Mouse (Mus musculus) stomach, embryonic 15.5 days (tissue): ENCODE measurements around the gene Zfx. TPM values are rescaled to one million over a fixed set of nuclear protein-coding genes. Genes with fewer than 3 reads are reported as not detected.

Source experiments
- ATAC-seq: fragments of 200-750 bp; cut with Nextera tagmentation; 2 replicates; pipeline ENCODE4 v1.8.0; 2017; ENCODE audit warnings: low read depth, moderate number of reproducible peaks, moderate TSS enrichment; ENCODE audit not compliant: insufficient read depth, low FRiP score
- H3K27ac ChIP-seq: fragments of 300-500 bp; sonication (generic); 2 replicates; pipeline ENCODE4 v1.5.1; 2015; ENCODE audit warnings: mild to moderate bottlenecking, inconsistent platforms
- H3K27me3 ChIP-seq: fragments of 300-500 bp; sonication (generic); replicated peaks from 2 replicates; pipeline ENCODE4 v1.6.1; 2015; ENCODE audit warnings: inconsistent platforms
- H3K36me3 ChIP-seq: fragments of 300-500 bp; sonication (generic); 2 replicates; pipeline ENCODE4 v1.6.1; 2015; ENCODE audit warnings: inconsistent platforms
- H3K4me1 ChIP-seq: fragments of 300-500 bp; sonication (generic); 2 replicates; pipeline ENCODE4 v1.6.1; 2015; ENCODE audit warnings: inconsistent platforms
- H3K4me2 ChIP-seq: fragments of 300-500 bp; sonication (generic); 2 replicates; pipeline ENCODE4 v1.6.1; 2015; ENCODE audit warnings: mild to moderate bottlenecking, inconsistent platforms
- H3K4me3 ChIP-seq: fragments of 300-500 bp; sonication (generic); replicated peaks from 2 replicates; pipeline ENCODE4 v1.5.1; 2015; ENCODE audit warnings: inconsistent platforms
- H3K9ac ChIP-seq: fragments of 300-500 bp; sonication (generic); 2 replicates; pipeline ENCODE4 v1.6.1; 2015; ENCODE audit warnings: inconsistent platforms
- H3K9me3 ChIP-seq: fragments of 300-500 bp; sonication (generic); 2 replicates; pipeline ENCODE4 v1.6.1; 2016; ENCODE audit warnings: inconsistent platforms
- WGBS: fragments of 180-500 bp; shearing (Covaris S2); methylation state at CpG from one replicate; pipeline ENCODE4 v1.1.7; 2015; 5-methylcytosine and 5-hydroxymethylcytosine counted together
- polyA plus RNA-seq: library from polyadenylated mRNA; unstranded; fragments of >200 nt; fragmentation: Nextera tagmentation; extraction: Ambion mirVana; gene quantifications from 2 replicates; pipeline ENCODE4 v1.2.1, GENCODE M21; 2015

The Zfx gene
- polyA plus RNA-seq, 1 experiment from 2014 or later, result 31.0 TPM

DNA sequence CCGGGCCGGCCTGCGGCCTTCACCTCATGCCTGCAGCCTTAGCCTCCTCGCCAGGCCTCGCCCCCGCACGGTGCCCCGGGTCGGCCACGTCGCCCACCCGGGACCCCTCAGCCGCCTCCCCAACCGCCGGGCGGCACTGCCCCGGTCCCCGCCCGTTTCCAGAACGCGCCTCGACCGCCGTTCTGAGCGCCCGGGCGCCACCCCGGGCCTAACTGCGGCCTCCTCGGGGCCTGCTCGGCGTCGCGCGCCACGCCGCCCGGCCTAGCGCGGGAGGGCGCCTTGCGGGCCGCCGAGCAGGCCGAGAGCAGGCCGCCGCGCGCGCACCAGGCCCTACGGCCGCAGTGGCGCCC, 818 bp downstream of the Zfx start:
- Histone ChIP-seq H3K4me1 (no peaks in the 10 kb centered on the region), H3K27ac (peak overlapping the region; percentile 98), H3K27me3 (0 out of 2 replicates have a peak, but pooled peaks cover 2% of the 10 kb centered on the region), H3K4me2 (peak overlapping the region; percentile 45; the same call in 1 of the 2 replicates), H3K9me3 (no peaks in the 10 kb centered on the region), H3K9ac (peak overlapping the region; percentile 78), H3K36me3 (no peaks in the 10 kb centered on the region), H3K4me3 (peak overlapping the region; percentile 57)
- peak; percentile 52 for ATAC-seq
- WGBS, result 15% methylated on average over 40 of the region's 53 CpGs

- Histone ChIP-seq H3K9me3 (no peaks in the 10 kb centered on the region), H3K27me3 (0 out of 2 replicates have a peak, but pooled peaks cover 2% of the 10 kb centered on the region), H3K4me3 (peak overlapping the region; percentile 57), H3K4me2 (peak overlapping the region; percentile 61), H3K4me1 (no peaks in the 10 kb centered on the region), H3K9ac (peak overlapping the region; percentile 78), H3K27ac (peak overlapping the region; percentile 98), H3K36me3 (no peaks in the 10 kb centered on the region)
- 15% methylated on average over 56 of the region's 65 CpGs for WGBS
- ATAC-seq, result peak; percentile 87
Measured at GRCm38 (mm10) chrX:94121866-94122708, 1.4 kb downstream of the Zfx start.

GRCm38 (mm10) chrX:94121161-94121856, 2.2 kb downstream of the Zfx start:
- 20% methylated on average over 24 of the region's 24 CpGs for WGBS
- no peaks in the 10 kb centered on the region for H3K9me3 ChIP-seq
- peak overlapping the region; percentile 44 for H3K9ac ChIP-seq
- peak overlapping the region; percentile 61 for H3K4me2 ChIP-seq
- no peaks in the 10 kb centered on the region for H3K36me3 ChIP-seq
- H3K4me3 ChIP-seq, result peak overlapping the region; percentile 57
- H3K4me1 ChIP-seq, result no peaks in the 10 kb centered on the region
- H3K27me3 ChIP-seq, result 0 out of 2 replicates have a peak, but pooled peaks cover 2% of the 10 kb centered on the region
- peak overlapping the region; percentile 98; the same call in 1 of the 2 replicates for H3K27ac ChIP-seq
- no peak for ATAC-seq

GRCm38 (mm10) chrX:94118350-94118749, 5.2 kb downstream of the Zfx start:
- no peak overlapping the region for H3K27ac ChIP-seq
- no peak overlapping the region for H3K4me3 ChIP-seq
- no peaks in the 10 kb centered on the region for H3K4me1 ChIP-seq
- H3K9ac ChIP-seq, result no peak overlapping the region
- no peaks in the 10 kb centered on the region for H3K9me3 ChIP-seq
- H3K4me2 ChIP-seq, result no peak overlapping the region
- ATAC-seq, result no peak
- H3K27me3 ChIP-seq, result 0 out of 2 replicates have a peak, but pooled peaks cover 7% of the 10 kb centered on the region
- no peaks in the 10 kb centered on the region for H3K36me3 ChIP-seq

- Histone ChIP-seq H3K36me3 (no peaks in the 10 kb centered on the region), H3K9me3 (no peaks in the 10 kb centered on the region), H3K27me3 (0 out of 2 replicates have a peak, but pooled peaks cover 4% of the 10 kb centered on the region), H3K27ac (no peak overlapping the region), H3K4me2 (no peak overlapping the region), H3K4me1 (no peaks in the 10 kb centered on the region), H3K4me3 (no peak overlapping the region), H3K9ac (no peak overlapping the region)
- no peak for ATAC-seq
- 79% methylated on average over 6 of the region's 6 CpGs for WGBS
Measured at GRCm38 (mm10) chrX:94115882-94116281, 7.6 kb downstream of the Zfx start.

DNA sequence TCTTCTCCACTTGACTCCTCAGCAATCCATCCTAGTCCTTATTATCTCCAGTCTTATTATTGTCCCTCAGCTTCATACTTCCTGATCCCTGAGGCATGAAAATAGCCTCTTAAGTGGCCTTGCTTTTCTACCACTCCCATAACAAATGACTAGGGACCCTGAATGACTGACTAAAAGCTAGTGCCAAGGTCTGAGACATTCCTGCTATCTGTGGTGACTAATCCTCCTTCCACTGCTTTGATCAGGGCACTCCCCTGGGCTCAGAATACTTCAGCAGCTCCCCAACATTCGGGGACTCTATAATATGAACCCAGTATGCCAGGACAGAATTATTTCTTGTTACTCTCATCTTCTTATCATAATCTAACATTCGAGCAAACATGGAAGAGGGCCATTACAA, 17.5 kb downstream of the Zfx start:
- H3K4me1 ChIP-seq, result no peaks in the 10 kb centered on the region
- ATAC-seq, result no peak
- H3K4me3 ChIP-seq, result no peak overlapping the region
- 67% methylated on average over 2 of the region's 2 CpGs for WGBS
- no peaks in the 10 kb centered on the region for H3K36me3 ChIP-seq
- H3K9ac ChIP-seq, result no peak overlapping the region
- no peaks in the 10 kb centered on the region for H3K9me3 ChIP-seq
- no peak overlapping the region for H3K27ac ChIP-seq
- H3K27me3 ChIP-seq, result no peaks in the 10 kb centered on the region
- no peak overlapping the region for H3K4me2 ChIP-seq

DNA sequence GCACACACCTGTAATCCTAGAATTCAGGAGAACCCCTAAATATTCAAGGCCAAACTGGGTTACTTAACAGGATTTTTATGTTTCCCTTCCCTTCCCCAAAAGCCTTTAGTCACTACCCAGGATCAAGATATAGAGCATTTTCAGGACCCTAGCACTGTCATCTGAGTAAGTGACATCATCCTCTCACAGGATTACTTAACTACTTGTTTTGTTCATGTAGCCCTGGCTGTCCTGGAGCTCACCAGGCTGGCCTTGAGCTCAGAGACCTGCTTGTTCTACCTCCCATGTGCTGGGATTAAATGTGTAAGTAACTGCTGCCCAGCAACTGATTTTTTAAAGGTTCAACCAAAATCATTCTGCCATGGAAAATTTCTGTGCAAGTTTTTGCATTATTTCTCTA, 20.6 kb downstream of the Zfx start:
- Histone ChIP-seq H3K9ac (no peak overlapping the region), H3K4me2 (no peak overlapping the region), H3K9me3 (no peaks in the 10 kb centered on the region), H3K4me1 (no peaks in the 10 kb centered on the region), H3K4me3 (no peak overlapping the region), H3K27me3 (no peaks in the 10 kb centered on the region), H3K36me3 (no peaks in the 10 kb centered on the region), H3K27ac (no peak overlapping the region)
- ATAC-seq, result no peak

DNA sequence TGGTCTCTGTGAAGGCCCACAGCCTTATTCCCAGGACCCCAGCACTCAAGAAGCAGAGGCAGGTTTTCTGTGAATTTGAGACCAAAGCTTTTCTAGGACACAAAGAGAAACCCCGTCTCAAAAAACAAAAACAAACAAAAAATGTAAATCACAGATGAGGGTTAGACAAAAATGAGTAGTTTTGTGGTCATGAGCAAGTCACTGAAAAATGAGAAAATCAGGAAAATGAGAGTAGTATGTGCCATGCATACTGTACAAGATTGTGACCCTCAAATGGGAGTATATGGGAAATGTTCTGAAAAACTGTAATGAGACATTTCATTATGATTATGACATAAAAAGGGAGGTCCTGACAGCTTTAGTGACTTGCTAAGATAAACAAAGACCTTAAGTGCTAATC, 22.9 kb downstream of the Zfx start:
- H3K27me3 ChIP-seq, result no peaks in the 10 kb centered on the region
- no peaks in the 10 kb centered on the region for H3K36me3 ChIP-seq
- no peak overlapping the region for H3K4me3 ChIP-seq
- 82% methylated on average over 1 of the region's 1 CpGs for WGBS
- H3K4me2 ChIP-seq, result no peak overlapping the region
- H3K9me3 ChIP-seq, result no peaks in the 10 kb centered on the region
- H3K9ac ChIP-seq, result no peak overlapping the region
- H3K27ac ChIP-seq, result no peak overlapping the region
- H3K4me1 ChIP-seq, result no peaks in the 10 kb centered on the region
- no peak for ATAC-seq

- no peak overlapping the region for H3K27ac ChIP-seq
- no peak overlapping the region for H3K4me2 ChIP-seq
- 0 out of 2 replicates have a peak, but pooled peaks cover 2% of the 10 kb centered on the region for H3K27me3 ChIP-seq
- no peaks in the 10 kb centered on the region for H3K9me3 ChIP-seq
- no peak overlapping the region for H3K9ac ChIP-seq
- ATAC-seq, result no peak
- 81% methylated on average over 2 of the region's 2 CpGs for WGBS
- H3K36me3 ChIP-seq, result no peaks in the 10 kb centered on the region
- H3K4me1 ChIP-seq, result no peaks in the 10 kb centered on the region
- H3K4me3 ChIP-seq, result no peak overlapping the region
Measured at GRCm38 (mm10) chrX:94091001-94091400, 32.5 kb downstream of the Zfx start.

GRCm38 (mm10) chrX:94061246-94061645, 62.3 kb downstream of the Zfx start:
- no peak overlapping the region for H3K4me3 ChIP-seq
- ATAC-seq, result no peak

GRCm38 (mm10) chrX:94060751-94061150, 62.8 kb downstream of the Zfx start:
- 60% methylated on average over 8 of the region's 8 CpGs for WGBS
- Histone ChIP-seq H3K27me3 (0 out of 2 replicates have a peak, but pooled peaks cover 4% of the 10 kb centered on the region), H3K4me1 (no peaks in the 10 kb centered on the region), H3K9me3 (no peaks in the 10 kb centered on the region), H3K4me2 (peak overlapping the region; percentile 14), H3K9ac (no peak overlapping the region), H3K4me3 (no peak overlapping the region), H3K27ac (no peak overlapping the region; the same call in 1 of the 2 replicates), H3K36me3 (no peaks in the 10 kb centered on the region)
- no peak for ATAC-seq

More at GRCm38 (mm10) chrX:94061246-94061645, 62.3 kb downstream of the Zfx start:
- H3K27me3 ChIP-seq, result 0 out of 2 replicates have a peak, but pooled peaks cover 4% of the 10 kb centered on the region
- peak overlapping the region; percentile 14; the same call in 1 of the 2 replicates for H3K4me2 ChIP-seq
- H3K9ac ChIP-seq, result no peak overlapping the region
- 37% methylated on average over 6 of the region's 6 CpGs for WGBS
- H3K9me3 ChIP-seq, result no peaks in the 10 kb centered on the region
- H3K36me3 ChIP-seq, result no peaks in the 10 kb centered on the region
- no peaks in the 10 kb centered on the region for H3K4me1 ChIP-seq
- H3K27ac ChIP-seq, result peak overlapping the region; percentile 44; the same call in 1 of the 2 replicates

- Histone ChIP-seq H3K4me3 (no peak overlapping the region), H3K36me3 (no peaks in the 10 kb centered on the region), H3K9ac (no peak overlapping the region), H3K9me3 (no peaks in the 10 kb centered on the region), H3K4me2 (no peak overlapping the region), H3K4me1 (no peaks in the 10 kb centered on the region), H3K27ac (peak overlapping the region; percentile 31; the same call in 1 of the 2 replicates), H3K27me3 (no peaks in the 10 kb centered on the region)
- no peak for ATAC-seq
- WGBS, result 33% methylated on average over 6 of the region's 6 CpGs
Measured at GRCm38 (mm10) chrX:94058748-94059147, 64.8 kb downstream of the Zfx start.
